Comparison of ENCODE assay signal across 8 mouse cellular contexts in genomic region chr5:93136956-93137586, GRCm38 (mm10). TPM values are rescaled to one million over a fixed set of nuclear protein-coding genes. Genes with fewer than 3 reads are reported as not detected.
A peak's percentile ranks its signal among the peaks of the same experiment; 100 is the strongest.
DNase-seq lines count a peak whose midpoint lies in the region; ATAC-seq and TF ChIP-seq lines count a peak whose summit lies in the region.

No protein-coding gene starts in this region.

- intact Hi-C loops in left cerebral cortex, postnatal 4 days (cut with DNase I) = no loop called here
- intact Hi-C loops in heart, postnatal 14 days (cut with DNase I) = loop anchor here (1.0 kb wide), 1 partner anchor 44 kb away; the partner anchor contains the start of gene Sept11

- peaks cover 34% of the 10 kb centered on the region for H3K36me3 ChIP-seq in forebrain, embryonic 13.5 days (ENCODE audit: poor library complexity, severe bottlenecking)
- H3K36me3 ChIP-seq in lung, embryonic 14.5 days (ENCODE audit: insufficient read depth) = peaks cover 34% of the 10 kb centered on the region
- peaks cover 5% of the 10 kb centered on the region; the same call in 1 of the 2 replicates for H3K36me3 ChIP-seq in liver, embryonic 11.5 days (ENCODE audit: control insufficient read depth, insufficient read depth, low read length)

- no peak overlapping the region for H3K4me2 ChIP-seq in forebrain, embryonic 13.5 days
- H3K4me2 ChIP-seq in lung, embryonic 14.5 days = no peak overlapping the region
- H3K4me2 ChIP-seq in liver, embryonic 11.5 days = no peak overlapping the region

- peak; percentile 45 for DNase-seq in left cerebral cortex, adult 11 months (ENCODE audit: low spot score)
- no peak for DNase-seq in left cerebral cortex, postnatal 4 days
- DNase-seq in heart, postnatal 14 days = peak; percentile 49 to 65
- no peak for DNase-seq in lung, embryonic 14.5 days
- DNase-seq in spleen, postnatal 10 days (ENCODE audit: low spot score in 2 of 2) = peak; percentile 22 to 70
- no peak for DNase-seq in testis, postnatal 10 days (ENCODE audit: low spot score)
- no peak for DNase-seq in liver, embryonic 11.5 days (ENCODE audit: low spot score)

- no peak for TF ChIP-seq CTCF in lung, embryonic 14.5 days (IDR thresholded peaks at IDR 0.05; ENCODE audit: low read depth)

- peaks cover 37% of the 10 kb centered on the region for H3K4me1 ChIP-seq in forebrain, embryonic 13.5 days
- peaks cover 11% of the 10 kb centered on the region for H3K4me1 ChIP-seq in lung, embryonic 14.5 days (ENCODE audit: insufficient read depth)
- H3K4me1 ChIP-seq in liver, embryonic 11.5 days (replicated peaks; ENCODE audit: control insufficient read depth, insufficient read depth, low read length) = peaks cover 19% of the 10 kb centered on the region

- H3K4me3 ChIP-seq in forebrain, embryonic 13.5 days = no peak overlapping the region
- no peak overlapping the region for H3K4me3 ChIP-seq in lung, embryonic 14.5 days (ENCODE audit: low read depth, low read length)
- no peak overlapping the region for H3K4me3 ChIP-seq in liver, embryonic 11.5 days (ENCODE audit: low read depth, low read length)

- peak; percentile 64 for ATAC-seq in forebrain, embryonic 13.5 days
- ATAC-seq in lung, embryonic 14.5 days (ENCODE audit: insufficient read depth) = peak; percentile 30
- no peak for ATAC-seq in liver, embryonic 11.5 days (replicated peaks; ENCODE audit: low FRiP score)

- H3K9ac ChIP-seq in forebrain, embryonic 13.5 days = no peak overlapping the region
- H3K9ac ChIP-seq in lung, embryonic 14.5 days = no peak overlapping the region
- H3K9ac ChIP-seq in liver, embryonic 11.5 days (ENCODE audit: low read depth, low read length) = no peak overlapping the region

- no peaks in the 10 kb centered on the region for H3K27me3 ChIP-seq in forebrain, embryonic 13.5 days
- no peaks in the 10 kb centered on the region for H3K27me3 ChIP-seq in lung, embryonic 14.5 days (ENCODE audit: insufficient read depth, low read length)
- no peaks in the 10 kb centered on the region for H3K27me3 ChIP-seq in liver, embryonic 11.5 days (replicated peaks; ENCODE audit: control insufficient read depth, insufficient read depth, low read length)

- H3K9me3 ChIP-seq in forebrain, embryonic 13.5 days (replicated peaks) = no peaks in the 10 kb centered on the region; the same call in 1 of the 2 replicates
- H3K9me3 ChIP-seq in lung, embryonic 14.5 days (ENCODE audit: low read depth, low read length) = no peaks in the 10 kb centered on the region
- no peaks in the 10 kb centered on the region for H3K9me3 ChIP-seq in liver, embryonic 11.5 days (ENCODE audit: control insufficient read depth, low read length)

- 75% methylated on average over 5 of the region's 5 CpGs for WGBS in forebrain, embryonic 13.5 days
- 52% methylated on average over 5 of the region's 5 CpGs for WGBS in lung, embryonic 14.5 days
- WGBS in liver, embryonic 11.5 days = 63% methylated on average over 5 of the region's 5 CpGs

- H3K27ac ChIP-seq in forebrain, embryonic 13.5 days = no peak overlapping the region
- peak overlapping the region; percentile 54; the same call in 1 of the 2 replicates for H3K27ac ChIP-seq in lung, embryonic 14.5 days (ENCODE audit: low read depth)
- no peak overlapping the region for H3K27ac ChIP-seq in liver, embryonic 11.5 days (ENCODE audit: low read depth, low read length)

RNA-seq across cellular contexts. Expression of gene Sept11, which starts 43.8 kb away (rescaled TPM):
- total RNA-seq in left cerebral cortex, postnatal 4 days (2021) = 100 to 1,000 TPM; 204 to 212 TPM
- polyA plus RNA-seq in forebrain, embryonic 13.5 days (2015; fragmentation: Nextera tagmentation; extraction: Ambion mirVana) = 201 and 207 TPM in 2 replicates
- total RNA-seq in heart, postnatal 14 days (2021) = 10 to 100 TPM; 48.7 to 54.9 TPM
- 184 and 186 TPM in 2 replicates for polyA plus RNA-seq in lung, embryonic 14.5 days (2014; fragmentation: Nextera tagmentation; extraction: Ambion mirVana)
- polyA plus RNA-seq in liver, embryonic 11.5 days (2014; fragmentation: Nextera tagmentation; extraction: Ambion mirVana) = 89.0 and 95.1 TPM in 2 replicates

Comparison
In these comparisons a context has a peak if more than half of its experiments do, and no peak if none do; other contexts are left out.
1. DNase-seq: peak in left cerebral cortex, adult 11 months (single experiment), heart, postnatal 14 days (2 of 2) and spleen, postnatal 10 days (2 of 2); none in left cerebral cortex, postnatal 4 days (single experiment), lung, embryonic 14.5 days (single experiment), testis, postnatal 10 days (single experiment) and liver, embryonic 11.5 days (single experiment).